ENCODE assay signal across 9 mouse cellular contexts in the genomic region with DNA sequence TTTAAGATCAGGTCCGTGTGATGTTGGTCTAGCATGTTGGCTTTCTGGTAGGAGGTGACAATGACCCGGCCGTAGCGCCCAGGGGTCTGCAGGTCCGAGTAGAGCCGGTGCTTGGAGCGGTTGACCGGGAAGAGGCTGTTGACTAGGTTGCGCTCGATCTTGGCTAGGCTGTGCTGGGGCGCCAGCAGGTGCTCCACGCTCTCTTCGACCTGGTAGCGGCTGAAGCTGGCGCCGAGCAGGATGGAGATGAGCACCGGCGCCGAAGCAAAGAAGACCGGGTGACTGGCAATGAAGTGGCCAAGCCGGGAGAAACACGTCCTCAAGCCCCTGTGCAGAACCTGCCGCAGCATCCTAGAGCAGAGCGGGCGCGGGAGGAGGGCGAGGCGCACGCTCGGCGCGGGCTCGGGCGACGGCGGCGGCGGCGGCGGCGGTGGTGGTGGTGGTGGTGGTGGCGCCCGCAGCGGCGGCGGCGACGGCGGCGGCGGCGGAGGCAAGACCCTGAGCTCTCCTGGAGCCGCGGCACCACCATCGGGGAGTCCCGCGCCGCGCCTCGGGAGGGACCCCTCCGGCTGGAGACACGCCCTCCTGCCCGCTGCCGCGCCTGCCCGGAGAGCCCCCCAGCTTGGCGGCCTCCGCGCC. TPM values are rescaled to one million over a fixed set of nuclear protein-coding genes. Genes with fewer than 3 reads are reported as not detected.
DNase-seq lines count a peak whose midpoint lies in the region; ATAC-seq and TF ChIP-seq lines count a peak whose summit lies in the region.
"Had no signal": no experiment of that assay in that cellular context is flagged by ENCODE, and none has a peak within 500 bp of the region (broad histone marks: within the 10 kb centered on the region; RNA-seq: fewer than 3 reads in every experiment).

No protein-coding gene starts in this region.

- H3K4me3 ChIP-seq in lung, postnatal 0 days (ENCODE audit: low read depth, low read length): peak overlapping the region; percentile 33

- ATAC-seq in lung, postnatal 0 days: no peak
- peak; percentile 15 for ATAC-seq in granulocyte monocyte progenitor cell, adult 5-6 weeks (replicated peaks; ENCODE audit: poor library complexity, severe bottlenecking)

- no peak overlapping the region for H3K27ac ChIP-seq in lung, postnatal 0 days (ENCODE audit: low read length)

- DNase-seq in lung, postnatal 0 days (ENCODE audit: low spot score): no peak
- DNase-seq in lung, adult 18-20 months: no peak
- DNase-seq in cerebellum, adult 9-10 months: peak; percentile 53
- peak; percentile 18 for DNase-seq in left cerebral cortex, postnatal 4 days
- DNase-seq in neural tube, embryonic 10.5 days (ENCODE audit: extremely low spot score, low spot score): peak; percentile 29
- no peak for DNase-seq in thymus, postnatal 25 days
- no peak for DNase-seq in spleen, adult 12 weeks (ENCODE audit: low spot score)

- no peaks in the 10 kb centered on the region; the same call in 1 of the 2 replicates for H3K27me3 ChIP-seq in lung, postnatal 0 days (replicated peaks; ENCODE audit: insufficient read depth, low read length)

- intact Hi-C loops in left cerebral cortex, postnatal 4 days (cut with DNase I): loop anchor here (10.0 kb wide), 2 partner anchors 1682 to 1832 kb away; no protein-coding TSS in a partner anchor

- WGBS in lung, postnatal 0 days: 5% methylated on average over 21 of the region's 69 CpGs

- no peak for TF ChIP-seq EP300 in lung, postnatal 0 days (IDR thresholded peaks at IDR 0.05)

- H3K9ac ChIP-seq in lung, postnatal 0 days (replicated peaks; ENCODE audit: low read depth): no peak overlapping the region

- H3K4me1 ChIP-seq in lung, postnatal 0 days (ENCODE audit: insufficient read depth, low read depth, low read length): no peaks in the 10 kb centered on the region

- no peak for TF ChIP-seq CTCF in lung, postnatal 0 days (IDR thresholded peaks at IDR 0.05)

- H3K36me3 ChIP-seq in lung, postnatal 0 days (ENCODE audit: insufficient read depth, low read length): no peaks in the 10 kb centered on the region

- peak overlapping the region; percentile 67 for H3K4me2 ChIP-seq in lung, postnatal 0 days (replicated peaks; ENCODE audit: low read depth, low read length)

- no peaks in the 10 kb centered on the region for H3K9me3 ChIP-seq in lung, postnatal 0 days (ENCODE audit: low read length)

RNA-seq across cellular contexts. Expression of a gene that starts 0.5 kb away (rescaled TPM):
- polyA plus RNA-seq in lung, postnatal 0 days (2015; fragmentation: Nextera tagmentation; extraction: Ambion mirVana): 0.08 and 0.12 TPM in 2 replicates
- total RNA-seq in granulocyte monocyte progenitor cell, adult 5-6 weeks (2014; fragmentation: Nextera tagmentation): not detected in 2 replicates
- not detected in 2 replicates for total RNA-seq in granulocyte monocyte progenitor cell, adult 5-6 weeks (2017)
- total RNA-seq in left cerebral cortex, postnatal 4 days (2021): 10 to 100 TPM; 19.9 to 24.1 TPM

RNA-seq across cellular contexts. Expression of a gene that starts 1.5 kb away (rescaled TPM):
- not detected in 2 replicates for polyA plus RNA-seq in lung, postnatal 0 days (2015; fragmentation: Nextera tagmentation; extraction: Ambion mirVana)
- not detected in 2 replicates for total RNA-seq in granulocyte monocyte progenitor cell, adult 5-6 weeks (2014; fragmentation: Nextera tagmentation)
- not detected in 2 replicates for total RNA-seq in granulocyte monocyte progenitor cell, adult 5-6 weeks (2017)
- total RNA-seq in left cerebral cortex, postnatal 4 days (2021): 1 to 10 TPM in 1 of 2 experiments, not detected in 1; 1.2 TPM
- total RNA-seq: common myeloid progenitor, adult 5-6 weeks had no signal

Comparison
In these comparisons a context has a peak if more than half of its experiments do, and no peak if none do; other contexts are left out.
1. DNase-seq: peak in cerebellum, adult 9-10 months (single experiment), left cerebral cortex, postnatal 4 days (single experiment) and neural tube, embryonic 10.5 days (single experiment); none in lung, postnatal 0 days (single experiment), lung, adult 18-20 months (0 of 2), thymus, postnatal 25 days (single experiment) and spleen, adult 12 weeks (single experiment).
2. RNA of a gene that starts 0.5 kb away (total RNA-seq): 19.9 to 24.1 TPM in left cerebral cortex, postnatal 4 days; not detected in granulocyte monocyte progenitor cell, adult 5-6 weeks; every median in the first group is over 10 times any median in the second.